In the genomic region with DNA sequence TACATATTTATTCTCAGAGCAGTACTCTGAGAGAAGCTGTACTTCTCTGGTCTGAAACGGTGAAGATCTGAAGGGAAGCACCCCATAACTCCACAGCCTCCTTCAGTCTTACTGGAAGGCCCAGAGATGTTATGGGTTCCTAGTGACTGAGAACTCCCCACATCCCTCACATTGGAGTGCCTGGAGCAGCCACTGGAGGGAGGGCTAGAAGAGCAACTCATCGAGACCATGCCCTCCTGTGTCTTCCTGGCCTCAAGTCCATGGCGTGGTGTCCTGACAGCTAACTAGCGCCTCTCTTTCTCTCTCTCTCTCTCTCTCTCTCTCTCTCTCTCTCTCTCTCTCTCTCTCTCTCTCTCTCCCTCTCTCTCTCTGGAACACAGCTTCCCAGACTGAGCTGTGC, we compare ENCODE assay signal across 18 mouse cellular contexts.
DNase-seq lines count a peak whose midpoint lies in the region; ATAC-seq and TF ChIP-seq lines count a peak whose summit lies in the region.
"Had no signal": no experiment of that assay in that cellular context is flagged by ENCODE, and none has a peak within 500 bp of the region (broad histone marks: within the 10 kb centered on the region; RNA-seq: fewer than 3 reads in every experiment).

No protein-coding gene starts in this region.

- H3K4me2 ChIP-seq in intestine, postnatal 0 days (replicated peaks; ENCODE audit: low read depth) = no peak overlapping the region
- H3K4me2 ChIP-seq in intestine, embryonic 16.5 days (ENCODE audit: low read depth, low read length) = no peak overlapping the region
- no peak overlapping the region for H3K4me2 ChIP-seq in midbrain, postnatal 0 days (ENCODE audit: low read depth, low read length, poor library complexity, severe bottlenecking)
- no peak overlapping the region for H3K4me2 ChIP-seq in midbrain, embryonic 16.5 days (ENCODE audit: low read length)
- H3K4me2 ChIP-seq: embryonic facial prominence, embryonic 13.5 days; forebrain, embryonic 15.5 days had no signal

- WGBS in intestine, postnatal 0 days = 73% methylated on average over 4 of the region's 4 CpGs
- 57% methylated on average over 4 of the region's 4 CpGs for WGBS in intestine, embryonic 16.5 days
- WGBS in liver, adult 2 months = 69% methylated on average over 4 of the region's 4 CpGs
- 78% methylated on average over 4 of the region's 4 CpGs for WGBS in midbrain, postnatal 0 days
- 72% methylated on average over 4 of the region's 4 CpGs for WGBS in midbrain, embryonic 16.5 days

- no peak for DNase-seq in liver, adult 2 months (ENCODE audit: extremely low read depth, low read depth, low spot score)
- no peak for DNase-seq in liver
- DNase-seq in midbrain, postnatal 0 days (ENCODE audit: low spot score) = no peak
- no peak for DNase-seq in cerebellum, postnatal 10 days
- DNase-seq: adrenal gland, adult 8-10 months; cerebellum, adult 9-10 months; retina, postnatal 1 day; right cerebral cortex, postnatal 4 days; thymus, postnatal 36 days had no signal

- H3K79me2 ChIP-seq in liver, adult 2 months (ENCODE audit: control insufficient read depth, insufficient read depth, low read length) = no peaks in the 10 kb centered on the region

- no peak overlapping the region for H3K9ac ChIP-seq in intestine, postnatal 0 days (ENCODE audit: low read depth, low read length)
- H3K9ac ChIP-seq in intestine, embryonic 16.5 days (ENCODE audit: low read depth, low read length) = no peak overlapping the region
- H3K9ac ChIP-seq in liver, adult 2 months (ENCODE audit: low read depth, low read length) = no peak overlapping the region
- H3K9ac ChIP-seq in midbrain, postnatal 0 days (replicated peaks; ENCODE audit: low read length, poor library complexity, severe bottlenecking) = no peak overlapping the region
- H3K9ac ChIP-seq in midbrain, embryonic 16.5 days (ENCODE audit: low read depth, low read length) = no peak overlapping the region
- H3K9ac ChIP-seq: embryonic facial prominence, embryonic 13.5 days; forebrain, embryonic 15.5 days had no signal

- no peaks in the 10 kb centered on the region for H3K27me3 ChIP-seq in intestine, postnatal 0 days (replicated peaks; ENCODE audit: control insufficient read depth, insufficient read depth, low read length)
- no peaks in the 10 kb centered on the region for H3K27me3 ChIP-seq in intestine, embryonic 16.5 days (replicated peaks; ENCODE audit: control insufficient read depth, insufficient read depth, low read length)
- no peaks in the 10 kb centered on the region for H3K27me3 ChIP-seq in liver, adult 2 months (ENCODE audit: control insufficient read depth, insufficient read depth, low read length)
- no peaks in the 10 kb centered on the region for H3K27me3 ChIP-seq in midbrain, postnatal 0 days (ENCODE audit: insufficient read depth, low read length)
- H3K27me3 ChIP-seq in midbrain, embryonic 16.5 days (ENCODE audit: control insufficient read depth, insufficient read depth, low read depth, low read length) = no peaks in the 10 kb centered on the region
- H3K27me3 ChIP-seq: CH12.LX; embryonic facial prominence, embryonic 13.5 days; forebrain, embryonic 15.5 days had no signal

- H3K9me3 ChIP-seq in intestine, postnatal 0 days (ENCODE audit: control insufficient read depth) = no peaks in the 10 kb centered on the region
- no peaks in the 10 kb centered on the region for H3K9me3 ChIP-seq in intestine, embryonic 16.5 days (ENCODE audit: control insufficient read depth, low read length)
- H3K9me3 ChIP-seq in midbrain, postnatal 0 days (ENCODE audit: low read length) = no peaks in the 10 kb centered on the region
- H3K9me3 ChIP-seq in midbrain, embryonic 16.5 days (replicated peaks; ENCODE audit: control insufficient read depth, low read length, poor library complexity, severe bottlenecking) = no peaks in the 10 kb centered on the region
- H3K9me3 ChIP-seq: embryonic facial prominence, embryonic 13.5 days; forebrain, embryonic 15.5 days; heart, embryonic 10.5 days; midbrain, embryonic 10.5 days had no signal

- no peak for TF ChIP-seq POLR2A in liver, adult 2 months (IDR thresholded peaks at IDR 0.05; ENCODE audit: extremely low read depth, insufficient read depth, low read length)

- H3K4me1 ChIP-seq in intestine, postnatal 0 days (replicated peaks; ENCODE audit: control insufficient read depth, insufficient read depth, low read length) = no peaks in the 10 kb centered on the region
- H3K4me1 ChIP-seq in intestine, embryonic 16.5 days (ENCODE audit: control insufficient read depth, insufficient read depth, low read length) = no peaks in the 10 kb centered on the region
- peaks cover 2% of the 10 kb centered on the region; the same call in 1 of the 2 replicates for H3K4me1 ChIP-seq in liver, adult 2 months (ENCODE audit: control insufficient read depth, insufficient read depth, low read length)
- no peaks in the 10 kb centered on the region for H3K4me1 ChIP-seq in midbrain, postnatal 0 days (ENCODE audit: insufficient read depth, low read length)
- H3K4me1 ChIP-seq in midbrain, embryonic 16.5 days (ENCODE audit: control insufficient read depth, insufficient read depth, low read length) = peaks cover 2% of the 10 kb centered on the region; the same call in 1 of the 2 replicates

- no peak overlapping the region for H3K27ac ChIP-seq in intestine, postnatal 0 days (ENCODE audit: low read depth, low read length)
- no peak overlapping the region for H3K27ac ChIP-seq in intestine, embryonic 16.5 days (ENCODE audit: low read length)
- H3K27ac ChIP-seq in liver, adult 2 months (replicated peaks; ENCODE audit: insufficient read depth, low read depth, low read length) = no peak overlapping the region
- no peak overlapping the region for H3K27ac ChIP-seq in midbrain, postnatal 0 days (ENCODE audit: low read depth, low read length)
- H3K27ac ChIP-seq in midbrain, embryonic 16.5 days (ENCODE audit: low read length) = no peak overlapping the region
- H3K27ac ChIP-seq: embryonic facial prominence, embryonic 13.5 days; forebrain, embryonic 15.5 days; heart, embryonic 10.5 days; midbrain, embryonic 10.5 days had no signal

- peak; percentile 29; the same call in 1 of the 2 replicates for TF ChIP-seq CTCF in intestine, postnatal 0 days (IDR thresholded peaks at IDR 0.05; ENCODE audit: low read depth)
- 0 out of 2 replicates have a peak, but pooled peaks have one; percentile 25 for TF ChIP-seq CTCF in liver, adult 2 months (IDR thresholded peaks at IDR 0.05; ENCODE audit: low read depth, low read length)
- peak; percentile 8; the same call in 1 of the 2 replicates for TF ChIP-seq CTCF in midbrain, postnatal 0 days (IDR thresholded peaks at IDR 0.05)

- H3K36me3 ChIP-seq in intestine, postnatal 0 days (ENCODE audit: control insufficient read depth, insufficient read depth) = no peaks in the 10 kb centered on the region
- H3K36me3 ChIP-seq in intestine, embryonic 16.5 days (ENCODE audit: control insufficient read depth, insufficient read depth, low read length) = no peaks in the 10 kb centered on the region
- no peaks in the 10 kb centered on the region for H3K36me3 ChIP-seq in liver, adult 2 months (ENCODE audit: control insufficient read depth, insufficient read depth, low read length)
- H3K36me3 ChIP-seq in midbrain, postnatal 0 days (ENCODE audit: insufficient read depth, low read length) = no peaks in the 10 kb centered on the region
- no peaks in the 10 kb centered on the region for H3K36me3 ChIP-seq in midbrain, embryonic 16.5 days (ENCODE audit: control insufficient read depth, insufficient read depth, low read length)
- H3K36me3 ChIP-seq: embryonic facial prominence, embryonic 13.5 days; forebrain, embryonic 15.5 days; heart, embryonic 10.5 days; midbrain, embryonic 10.5 days had no signal

- no peak for ATAC-seq in intestine, postnatal 0 days
- ATAC-seq in intestine, embryonic 16.5 days = no peak
- ATAC-seq in midbrain, postnatal 0 days (ENCODE audit: low FRiP score) = no peak
- ATAC-seq in midbrain, embryonic 16.5 days = no peak
- 0 out of 2 replicates have a peak, but pooled peaks have one; percentile 57 for ATAC-seq in megakaryocyte-erythroid progenitor cell, adult 5-6 weeks (replicated peaks; ENCODE audit: low FRiP score, low TSS enrichment, poor library complexity, severe bottlenecking)
- ATAC-seq: forebrain, embryonic 15.5 days had no signal

- no peak overlapping the region for H3K4me3 ChIP-seq in intestine, postnatal 0 days (ENCODE audit: low read depth, low read length)
- H3K4me3 ChIP-seq in intestine, embryonic 16.5 days (ENCODE audit: low read length) = no peak overlapping the region
- no peak overlapping the region for H3K4me3 ChIP-seq in liver, adult 2 months (ENCODE audit: insufficient read depth, low read depth, low read length)
- H3K4me3 ChIP-seq in midbrain, postnatal 0 days (ENCODE audit: low read depth, low read length) = no peak overlapping the region
- no peak overlapping the region for H3K4me3 ChIP-seq in midbrain, embryonic 16.5 days (ENCODE audit: low read depth, low read length)
- H3K4me3 ChIP-seq: embryonic facial prominence, embryonic 13.5 days; forebrain, embryonic 15.5 days; heart, embryonic 10.5 days; midbrain, embryonic 10.5 days had no signal
